Mouse (Mus musculus): ENCODE data around the gene Rft1. TPM values are rescaled to one million over a fixed set of nuclear protein-coding genes. Genes with fewer than 3 reads are reported as not detected.

Gene Rft1
- polyA plus RNA-seq, 1 experiment from 2014 or later = 20.7 TPM

DNA sequence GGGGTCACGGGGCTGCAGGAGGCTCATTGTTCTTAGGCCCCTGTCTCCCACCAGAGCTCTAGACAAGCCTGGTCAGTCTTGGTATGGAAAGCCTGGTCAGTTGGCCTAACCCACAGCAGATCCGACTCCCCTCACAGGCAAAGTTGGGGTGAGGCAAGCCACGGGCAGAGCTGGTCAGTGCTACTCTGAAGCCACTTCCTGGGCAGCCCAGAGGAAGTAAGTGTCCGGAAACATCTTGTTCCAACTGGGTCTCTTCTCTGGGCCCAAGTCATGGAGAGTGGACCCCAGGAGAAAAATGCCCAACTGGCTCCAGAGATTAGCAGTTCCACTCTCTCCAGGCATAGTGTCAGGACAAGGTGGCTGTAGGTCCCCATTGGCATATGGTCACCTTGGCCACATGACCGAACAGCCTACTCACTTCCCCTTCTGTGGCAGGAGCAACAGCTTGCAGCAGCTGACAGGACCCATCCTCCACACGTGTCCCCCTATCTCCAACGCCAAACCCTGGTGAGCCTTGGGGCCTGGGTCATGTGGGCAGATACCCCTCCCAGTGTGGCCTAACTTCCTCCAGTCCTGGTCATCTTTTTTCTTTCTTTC is 34.1 kb upstream of the Rft1 start:
- peaks cover 2% of the 10 kb centered on the region; the same call in 1 of the 2 replicates for H3K36me3 ChIP-seq
- H3K9ac ChIP-seq = no peak overlapping the region
- no peak overlapping the region for H3K4me3 ChIP-seq
- no peaks in the 10 kb centered on the region for H3K27me3 ChIP-seq
- H3K4me2 ChIP-seq (replicated peaks) = no peak overlapping the region
- H3K9me3 ChIP-seq = no peaks in the 10 kb centered on the region
- no peak for ATAC-seq (ENCODE audit: low FRiP score, low read depth)
- 85% methylated on average over 7 of the region's 7 CpGs for WGBS
- peaks cover 30% of the 10 kb centered on the region for H3K4me1 ChIP-seq
- no peak overlapping the region for H3K27ac ChIP-seq

DNA sequence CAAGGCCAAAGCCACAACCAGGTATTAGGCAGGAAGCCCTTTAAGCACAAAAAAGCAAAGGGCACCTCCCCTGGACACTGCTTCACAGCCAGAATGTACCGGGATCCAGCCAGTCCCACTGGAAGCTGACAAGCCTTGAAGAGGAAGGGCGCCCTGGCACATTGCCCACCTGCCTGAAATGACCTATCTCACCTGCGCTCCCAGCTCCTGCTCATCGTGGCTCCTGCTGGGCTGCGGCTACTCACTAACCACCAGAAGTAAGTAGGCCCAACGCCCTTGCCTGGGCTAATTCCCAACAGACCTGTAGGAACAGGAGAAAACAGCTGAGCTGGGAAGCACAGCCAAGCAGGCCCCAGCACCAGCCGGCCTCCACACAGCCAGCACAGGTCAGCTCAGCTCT is 32.0 kb upstream of the Rft1 start:
- peaks cover 32% of the 10 kb centered on the region for H3K4me1 ChIP-seq
- no peaks in the 10 kb centered on the region for H3K27me3 ChIP-seq
- no peak overlapping the region for H3K4me2 ChIP-seq (replicated peaks)
- H3K9ac ChIP-seq = no peak overlapping the region
- H3K9me3 ChIP-seq = no peaks in the 10 kb centered on the region
- no peak for ATAC-seq (ENCODE audit: low FRiP score, low read depth)
- no peak overlapping the region for H3K4me3 ChIP-seq
- no peak overlapping the region; the same call in 1 of the 2 replicates for H3K27ac ChIP-seq
- peaks cover 2% of the 10 kb centered on the region; the same call in 1 of the 2 replicates for H3K36me3 ChIP-seq
- WGBS = 75% methylated on average over 7 of the region's 7 CpGs

DNA sequence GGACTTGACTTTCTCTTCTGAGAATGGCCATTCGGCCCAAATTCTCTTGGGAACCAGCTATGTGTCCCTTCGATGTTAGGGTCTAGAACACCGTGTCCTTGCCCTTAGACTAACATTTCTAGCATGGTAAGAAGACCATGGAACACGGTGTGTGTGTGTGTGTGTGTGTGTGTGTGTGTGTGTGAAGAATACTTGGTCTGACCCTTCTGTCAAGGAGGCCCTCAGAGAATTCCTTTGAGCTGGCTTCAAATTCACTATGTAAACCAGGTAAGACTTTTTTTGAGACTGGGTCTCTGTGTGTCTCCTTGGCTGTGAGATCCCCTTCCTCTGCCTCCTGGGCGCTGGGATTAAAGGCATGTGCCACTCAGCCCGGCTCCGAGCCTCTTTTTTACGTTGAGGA is 31.6 kb upstream of the Rft1 start:
- Histone ChIP-seq H3K4me2 (replicated peaks) (no peak overlapping the region), H3K27ac (no peak overlapping the region), H3K4me1 (peaks cover 32% of the 10 kb centered on the region), H3K27me3 (no peaks in the 10 kb centered on the region), H3K36me3 (peaks cover 2% of the 10 kb centered on the region; the same call in 1 of the 2 replicates), H3K9me3 (no peaks in the 10 kb centered on the region), H3K4me3 (no peak overlapping the region), H3K9ac (no peak overlapping the region)
- 88% methylated on average over 8 of the region's 8 CpGs for WGBS
- ATAC-seq (ENCODE audit: low FRiP score, low read depth) = no peak

DNA sequence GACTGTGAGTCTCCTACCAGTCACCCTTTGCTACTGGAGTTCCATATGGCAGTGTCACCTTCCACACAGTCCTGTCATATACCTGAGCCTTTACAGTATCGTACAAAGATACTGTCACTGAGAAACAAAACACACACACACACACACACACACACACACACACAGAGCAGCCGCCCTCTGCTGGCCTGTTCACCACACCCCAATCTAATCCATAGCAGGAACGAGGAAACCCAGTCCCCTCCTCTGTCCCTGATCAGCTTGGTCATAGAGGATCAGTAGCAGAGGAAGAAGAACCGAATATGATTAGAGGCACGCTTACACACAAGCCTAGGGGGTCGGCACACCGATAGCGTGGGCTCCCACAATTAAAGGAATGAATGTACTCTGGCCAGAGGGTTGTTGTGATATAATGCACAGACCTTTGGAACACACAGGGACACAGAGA is 29.9 kb upstream of the Rft1 start:
- 62% methylated on average over 8 of the region's 8 CpGs for WGBS
- H3K9me3 ChIP-seq = no peaks in the 10 kb centered on the region

DNA sequence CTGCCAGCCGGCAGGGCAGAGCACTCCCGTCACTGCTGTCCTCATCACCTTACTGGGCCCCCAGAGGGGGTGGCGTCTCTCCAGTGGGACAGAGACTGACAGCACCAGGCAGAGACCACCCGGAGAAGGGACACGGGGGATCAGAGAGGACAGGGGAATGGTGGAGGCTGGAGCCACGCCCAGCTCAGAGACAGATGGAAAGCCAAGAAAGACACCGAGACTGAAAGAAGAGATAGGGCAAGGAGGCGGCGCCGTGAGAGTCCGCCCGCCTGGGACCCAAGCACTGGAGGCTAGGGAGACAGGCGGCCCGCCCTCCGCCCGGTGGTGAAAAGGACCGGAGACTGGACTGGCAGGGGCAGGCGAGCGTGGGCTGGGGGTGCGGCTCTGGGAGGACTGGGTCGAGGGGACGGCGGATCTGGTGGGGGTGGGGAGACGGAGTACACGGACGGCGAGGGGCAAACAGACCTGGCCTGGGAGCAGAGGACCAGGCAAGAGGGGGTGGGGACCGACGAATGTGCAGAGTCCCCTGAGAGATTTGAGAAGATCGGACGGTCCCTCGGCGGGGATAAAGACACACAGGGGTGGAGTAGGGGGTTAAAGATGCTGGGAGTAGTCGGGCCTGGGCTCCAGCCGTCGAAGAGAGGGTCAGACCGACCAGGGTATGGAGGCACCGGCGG is 28.9 kb upstream of the Rft1 start:
- peak overlapping the region; percentile 78 for H3K9ac ChIP-seq
- peak overlapping the region; percentile 72 for H3K4me3 ChIP-seq
- ATAC-seq (ENCODE audit: low FRiP score, low read depth) = peak; percentile 22; the same call in 1 of the 2 replicates
- H3K4me2 ChIP-seq (replicated peaks) = peak overlapping the region; percentile 94
- H3K4me1 ChIP-seq = peaks cover 32% of the 10 kb centered on the region
- H3K9me3 ChIP-seq = no peaks in the 10 kb centered on the region
- H3K27ac ChIP-seq = no peak overlapping the region
- peaks cover under 1% of the 10 kb centered on the region; the same call in 1 of the 2 replicates for H3K36me3 ChIP-seq
- WGBS = under 1% methylated on average over 33 of the region's 39 CpGs
- no peaks in the 10 kb centered on the region for H3K27me3 ChIP-seq

More for the DNA sequence above, 29.9 kb upstream of the Rft1 start:
- H3K27me3 ChIP-seq = no peaks in the 10 kb centered on the region
- peaks cover 2% of the 10 kb centered on the region; the same call in 1 of the 2 replicates for H3K36me3 ChIP-seq
- H3K4me3 ChIP-seq = peak overlapping the region; percentile 72
- peak overlapping the region; percentile 94 for H3K4me2 ChIP-seq (replicated peaks)
- no peak for ATAC-seq (ENCODE audit: low FRiP score, low read depth)
- peaks cover 32% of the 10 kb centered on the region for H3K4me1 ChIP-seq
- 0 out of 2 replicates have a peak overlapping the region, but pooled peaks have one; percentile 78 for H3K9ac ChIP-seq
- no peak overlapping the region for H3K27ac ChIP-seq

DNA sequence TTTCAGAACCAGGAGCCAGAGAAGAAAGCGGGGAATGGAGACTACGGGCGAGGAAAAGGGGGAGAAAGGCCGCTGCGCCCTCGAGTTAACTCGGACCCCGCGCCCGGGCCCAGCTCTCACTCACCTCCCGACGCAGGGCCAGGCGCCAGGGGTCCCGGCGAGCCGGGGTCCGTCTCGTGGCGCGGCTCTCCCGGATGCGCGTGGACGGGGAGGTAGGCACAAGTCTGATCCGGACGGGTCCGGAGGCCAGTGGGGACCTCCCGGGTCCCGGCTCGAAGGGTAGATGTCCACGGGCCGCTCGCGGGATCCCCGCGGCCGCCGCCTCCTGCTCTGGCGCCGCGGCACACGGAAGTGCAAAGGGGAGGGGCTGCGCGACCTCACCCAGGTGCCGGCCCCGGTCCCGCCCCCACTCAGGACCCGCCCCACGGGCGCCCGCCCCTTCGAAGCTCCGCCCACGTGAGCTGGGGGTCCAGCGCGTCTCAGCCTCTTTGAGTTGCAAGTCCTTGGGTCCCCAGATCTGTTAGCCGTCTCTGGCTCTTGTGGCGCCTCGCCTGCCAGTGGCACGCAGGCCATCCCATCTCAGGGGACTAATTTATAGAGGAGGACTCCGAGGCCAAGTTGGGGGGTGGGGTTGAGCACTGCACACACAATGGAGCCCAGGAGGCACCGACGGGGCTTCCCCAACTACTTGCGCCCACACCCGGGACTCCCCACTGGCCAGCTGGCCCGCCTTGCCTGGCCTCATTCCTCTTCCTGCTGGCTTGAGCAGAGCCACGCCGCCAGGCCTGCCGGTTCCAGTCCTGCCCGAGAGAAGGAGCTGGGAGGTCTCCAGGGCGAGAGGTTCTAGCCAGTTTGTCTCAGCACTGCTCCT is 28.1 kb upstream of the Rft1 start, which contains the start of gene Prkcd:
Prkcd (minus strand) TSS at position 355 of the 871 bp plus-strand sequence.
- peak within 1 kb of the TSS; percentile 78 for H3K9ac ChIP-seq
- ATAC-seq (ENCODE audit: low FRiP score, low read depth) = peak; percentile 87
- H3K4me2 ChIP-seq (replicated peaks) = peak within 1 kb of the TSS; percentile 94
- under 1% methylated on average over 46 of the region's 71 CpGs for WGBS
- peak within 1 kb of the TSS; percentile 72 for H3K4me3 ChIP-seq
- H3K9me3 ChIP-seq = no peaks in the 10 kb centered on the region
- H3K4me1 ChIP-seq = peaks cover 32% of the 10 kb centered on the region
- no peaks in the 10 kb centered on the region for H3K27me3 ChIP-seq
- H3K36me3 ChIP-seq = no peaks in the 10 kb centered on the region
- peak within 1 kb of the TSS; percentile 56 for H3K27ac ChIP-seq

DNA sequence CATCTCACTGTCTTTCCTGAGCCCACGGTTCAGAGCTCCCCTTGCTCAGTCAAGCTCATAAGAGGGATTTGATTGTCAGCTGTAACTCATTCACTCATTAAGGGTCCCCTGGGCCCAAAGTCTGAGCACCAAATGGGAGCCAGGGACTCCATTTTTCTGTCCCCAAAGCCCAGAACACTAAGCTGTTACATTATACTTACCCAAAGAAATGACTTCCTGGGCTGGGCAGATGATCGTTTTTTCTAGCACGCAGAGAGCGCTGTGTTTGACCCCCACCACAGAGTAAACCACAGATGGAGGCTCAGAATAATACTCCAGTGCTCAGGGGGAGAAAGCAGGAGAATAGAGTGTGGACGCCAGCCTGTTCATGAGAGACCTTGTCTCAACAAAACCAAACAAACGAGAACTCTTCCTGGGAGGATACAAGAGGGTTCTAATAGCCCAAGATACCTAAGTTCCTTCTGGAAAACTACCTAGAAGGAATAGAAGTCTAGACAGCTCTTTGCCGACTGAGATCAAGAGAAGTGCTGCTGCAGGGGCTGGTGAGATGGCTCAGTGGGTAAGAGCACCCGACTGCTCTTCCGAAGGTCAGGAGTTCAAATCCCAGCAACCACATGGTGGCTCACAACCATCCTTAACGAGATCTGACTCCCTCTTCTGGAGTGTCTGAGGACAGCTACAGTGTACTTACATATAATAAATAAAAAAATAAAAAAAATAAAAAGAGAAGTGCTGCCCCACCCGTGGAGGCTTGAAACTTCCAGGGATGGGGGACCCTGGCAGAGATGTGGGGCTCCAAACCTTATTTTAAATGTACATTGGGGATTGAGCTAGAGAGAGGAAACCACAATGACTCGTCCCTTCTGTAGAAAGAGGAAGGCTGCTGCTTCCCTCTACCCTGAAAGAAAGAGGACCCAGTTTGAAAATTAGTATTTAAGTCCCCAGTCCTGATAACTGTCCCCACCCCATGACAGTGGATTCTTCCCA is 27.1 kb upstream of the Rft1 start:
- H3K9ac ChIP-seq = peak overlapping the region; percentile 78
- peak overlapping the region; percentile 56 for H3K27ac ChIP-seq
- H3K36me3 ChIP-seq = no peaks in the 10 kb centered on the region
- 54% methylated on average over 12 of the region's 12 CpGs for WGBS
- H3K4me3 ChIP-seq = peak overlapping the region; percentile 72
- no peaks in the 10 kb centered on the region for H3K27me3 ChIP-seq
- no peaks in the 10 kb centered on the region for H3K9me3 ChIP-seq
- peak overlapping the region; percentile 94 for H3K4me2 ChIP-seq (replicated peaks)
- no peak for ATAC-seq (ENCODE audit: low FRiP score, low read depth)
- peaks cover 32% of the 10 kb centered on the region for H3K4me1 ChIP-seq

DNA sequence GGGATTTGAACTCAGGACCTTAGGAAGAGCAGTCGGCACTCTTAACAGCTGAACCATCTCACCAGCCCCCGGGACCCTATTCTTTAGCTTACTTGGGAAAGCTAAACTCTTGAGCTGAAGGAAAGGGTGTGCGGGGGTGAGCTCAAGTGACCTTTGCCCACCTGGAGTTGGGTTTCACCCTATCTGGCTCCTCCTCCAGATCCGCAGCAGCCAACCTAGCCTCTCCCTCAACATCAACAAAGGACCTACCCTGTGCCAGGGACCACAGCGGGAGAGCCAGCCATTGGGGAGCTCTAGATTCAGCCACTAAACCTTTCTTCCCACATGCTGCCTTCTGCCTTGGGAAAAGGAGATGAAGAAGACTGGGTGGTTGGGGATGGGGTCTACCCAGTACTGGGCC is 25.9 kb upstream of the Rft1 start:
- H3K9me3 ChIP-seq = no peaks in the 10 kb centered on the region
- no peak overlapping the region for H3K27ac ChIP-seq
- no peaks in the 10 kb centered on the region for H3K36me3 ChIP-seq
- no peak overlapping the region for H3K4me2 ChIP-seq (replicated peaks)
- H3K9ac ChIP-seq = no peak overlapping the region
- peaks cover 28% of the 10 kb centered on the region for H3K4me1 ChIP-seq
- no peak for ATAC-seq (ENCODE audit: low FRiP score, low read depth)
- no peaks in the 10 kb centered on the region for H3K27me3 ChIP-seq
- 86% methylated on average over 5 of the region's 5 CpGs for WGBS
- H3K4me3 ChIP-seq = no peak overlapping the region

DNA sequence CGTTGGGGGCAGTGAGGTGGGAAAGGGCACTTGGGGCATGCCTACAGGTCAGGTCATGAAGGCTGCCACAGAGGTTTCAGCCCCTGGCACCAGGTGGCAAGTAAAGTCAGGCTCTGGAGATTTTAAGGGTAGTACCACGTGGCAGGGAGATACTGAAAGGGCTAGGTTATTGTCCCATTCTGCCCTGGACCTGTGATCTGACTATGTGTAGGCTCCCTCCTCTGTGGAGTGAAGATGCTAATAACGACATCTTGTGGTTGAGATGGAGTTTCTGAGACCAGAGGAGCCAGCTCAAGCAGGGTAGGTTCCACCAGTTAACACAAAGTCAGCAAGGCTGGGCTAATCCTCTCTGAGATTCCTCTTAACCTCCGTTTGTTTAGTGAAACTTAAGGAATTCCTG is 24.3 kb upstream of the Rft1 start:
- 49% methylated on average over 4 of the region's 4 CpGs for WGBS
- no peak overlapping the region for H3K27ac ChIP-seq
- no peaks in the 10 kb centered on the region for H3K27me3 ChIP-seq
- peaks cover 13% of the 10 kb centered on the region for H3K4me1 ChIP-seq
- H3K36me3 ChIP-seq = no peaks in the 10 kb centered on the region
- H3K9ac ChIP-seq = no peak overlapping the region
- H3K4me2 ChIP-seq (replicated peaks) = no peak overlapping the region
- ATAC-seq (ENCODE audit: low FRiP score, low read depth) = no peak
- no peaks in the 10 kb centered on the region for H3K9me3 ChIP-seq
- H3K4me3 ChIP-seq = no peak overlapping the region

DNA sequence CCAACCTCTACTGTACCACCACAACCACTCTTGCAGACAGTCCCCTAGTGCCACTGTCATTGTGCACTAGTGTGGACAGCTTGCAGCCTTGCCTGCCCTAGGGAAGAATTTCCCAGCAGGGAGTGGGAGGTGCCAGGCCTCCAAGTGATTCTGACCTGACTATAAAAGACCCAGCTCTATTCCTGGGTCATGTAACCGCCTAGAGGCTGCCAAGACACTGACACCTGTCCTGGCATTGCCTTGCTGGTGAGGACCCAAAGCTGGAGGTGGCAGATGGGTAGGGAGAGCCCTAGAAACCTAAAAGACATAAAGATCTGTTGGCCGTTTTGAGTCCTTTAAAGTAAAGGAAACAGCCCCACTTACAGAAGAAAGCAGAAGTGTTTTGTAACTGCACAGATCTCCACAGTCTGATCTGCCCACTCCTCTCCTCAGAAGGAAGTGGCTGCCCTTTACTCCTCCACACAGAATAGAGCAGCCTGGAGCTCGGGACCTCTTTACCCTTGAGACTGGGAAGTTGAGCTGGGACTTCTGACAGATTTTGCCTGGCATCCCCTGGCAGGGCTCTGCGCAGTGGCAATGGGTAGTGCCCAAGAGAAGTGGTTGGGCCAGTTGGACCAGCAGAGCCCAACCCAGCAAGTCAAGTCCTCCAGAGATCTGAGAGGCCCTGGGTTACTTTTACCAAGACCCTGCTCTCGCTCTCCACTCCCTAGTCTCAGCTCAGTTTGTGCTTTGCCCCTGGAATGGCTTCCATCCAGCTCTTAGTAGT is 23.2 kb upstream of the Rft1 start:
- Histone ChIP-seq H3K4me2 (replicated peaks) (no peak overlapping the region), H3K9me3 (no peaks in the 10 kb centered on the region), H3K4me1 (peaks cover 8% of the 10 kb centered on the region), H3K9ac (no peak overlapping the region), H3K27ac (no peak overlapping the region), H3K4me3 (no peak overlapping the region), H3K36me3 (no peaks in the 10 kb centered on the region), H3K27me3 (no peaks in the 10 kb centered on the region)
- WGBS = 65% methylated on average over 5 of the region's 5 CpGs
- ATAC-seq (ENCODE audit: low FRiP score, low read depth) = no peak

All from limb, embryonic 13.5 days (tissue).